Mouse (Mus musculus): ENCODE data around the gene Prss47.

Prss47 gene

GRCm38 (mm10) chr13:65052660-65053059, at the start of gene Prss47:
TSS of gene Prss47 (minus strand) at chr13:65052760.
- DNase-seq (ENCODE audit: low read depth in 2 of 2, low spot score in 2 of 2): no peak

GRCm38 (mm10) chr13:65101232-65101631, 48.7 kb upstream of the Prss47 start:
- DNase-seq (ENCODE audit: low read depth in 2 of 2, low spot score in 2 of 2): no peak

GRCm38 (mm10) chr13:65100678-65101077, 48.1 kb upstream of the Prss47 start:
- no peak for DNase-seq (ENCODE audit: low read depth in 2 of 2, low spot score in 2 of 2)

GRCm38 (mm10) chr13:65097018-65097417, 44.5 kb upstream of the Prss47 start:
- no peak for DNase-seq (ENCODE audit: low read depth in 2 of 2, low spot score in 2 of 2)

GRCm38 (mm10) chr13:65095923-65096322, 43.4 kb upstream of the Prss47 start:
- no peak for DNase-seq (ENCODE audit: low read depth in 2 of 2, low spot score in 2 of 2)

- no peak for DNase-seq (ENCODE audit: low read depth in 2 of 2, low spot score in 2 of 2)
Observed at GRCm38 (mm10) chr13:65069969-65070368, 17.4 kb upstream of the Prss47 start.

- no peak for DNase-seq (ENCODE audit: low read depth in 2 of 2, low spot score in 2 of 2)
Observed at GRCm38 (mm10) chr13:65035057-65035456, 17.5 kb downstream of the Prss47 start.

GRCm38 (mm10) chr13:65032758-65033157, 19.8 kb downstream of the Prss47 start, which contains the start of gene Spata31d1c:
TSS of gene Spata31d1c (plus strand) at chr13:65033058.
- DNase-seq (ENCODE audit: low read depth in 2 of 2, low spot score in 2 of 2): no peak

- DNase-seq (ENCODE audit: low read depth in 2 of 2, low spot score in 2 of 2): no peak
Observed at GRCm38 (mm10) chr13:65011052-65011738, 41.4 kb downstream of the Prss47 start.

- DNase-seq (ENCODE audit: low read depth in 2 of 2, low spot score in 2 of 2): no peak
Observed at GRCm38 (mm10) chr13:65007971-65008370, 44.6 kb downstream of the Prss47 start.

- no peak for DNase-seq (ENCODE audit: low read depth in 2 of 2, low spot score in 2 of 2)
Observed at GRCm38 (mm10) chr13:65006760-65007159, 45.8 kb downstream of the Prss47 start.

- no peak for DNase-seq (ENCODE audit: low read depth in 2 of 2, low spot score in 2 of 2)
Observed at GRCm38 (mm10) chr13:65005414-65005813, 47.1 kb downstream of the Prss47 start.
